Mouse (Mus musculus) frontal cortex, adult 2 months (tissue): ENCODE data around the gene Lias. TPM values are rescaled to one million over a fixed set of nuclear protein-coding genes. Genes with fewer than 3 reads are reported as not detected.

Experiments used
- DNase-seq, 2 experiments: peaks; one replicate each; pipeline ENCODE4 v3.0.0; 2022; ENCODE audit warnings: low spot score in 1 of 2; ENCODE audit errors: extremely low spot score in 1 of 2
- polyA plus RNA-seq: library from polyadenylated mRNA; depleted of rRNA; stranded (reverse); fragments of >200 nt; gene quantifications from 2 replicates; pipeline ENCODE4 v1.2.3, GENCODE M21; 2012; rRNA removed

Lias gene
- polyA plus RNA-seq = 41.7 and 43.9 TPM in 2 replicates

- DNase-seq = peak; percentile 98 to 100
Observed at GRCm38 (mm10) chr5:65390648-65391644, at the start of gene Lias, which contains the start of gene Rpl9. Lias (plus strand) TSS chr5:65391497. Rpl9 (minus strand) TSS chr5:65391444.

GRCm38 (mm10) chr5:65348168-65348567, 43.1 kb upstream of the Lias start, which contains the start of gene Klb:
Klb (plus strand) TSS chr5:65348314.
- DNase-seq = no peak

- no peak for DNase-seq
Observed at GRCm38 (mm10) chr5:65350508-65350907, 40.8 kb upstream of the Lias start.

DNA sequence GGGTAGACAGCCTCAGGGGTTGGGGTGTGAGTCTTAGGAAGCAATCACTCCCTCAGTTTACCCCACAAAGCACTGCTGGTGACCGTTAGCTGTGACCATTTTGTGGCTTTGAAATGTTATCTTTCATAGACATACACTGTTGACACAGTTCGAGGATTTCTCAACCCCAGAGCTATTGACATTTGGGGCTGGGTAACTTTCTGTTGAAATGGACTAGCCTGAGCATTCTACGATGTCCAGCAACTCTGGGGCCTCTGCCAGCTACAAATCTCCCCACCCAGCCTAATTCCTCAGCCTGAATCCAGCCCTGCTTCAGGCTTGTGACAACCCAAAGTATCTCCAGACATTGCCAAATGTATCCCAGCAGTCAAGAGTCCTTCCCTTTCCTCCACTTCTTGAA, 37.2 kb upstream of the Lias start:
- DNase-seq = no peak

GRCm38 (mm10) chr5:65354985-65355384, 36.3 kb upstream of the Lias start:
- no peak for DNase-seq

GRCm38 (mm10) chr5:65356851-65357250, 34.4 kb upstream of the Lias start:
- no peak for DNase-seq

- no peak for DNase-seq
Observed at GRCm38 (mm10) chr5:65357771-65358170, 33.5 kb upstream of the Lias start.

GRCm38 (mm10) chr5:65367837-65368236, 23.5 kb upstream of the Lias start:
- DNase-seq = no peak

DNA sequence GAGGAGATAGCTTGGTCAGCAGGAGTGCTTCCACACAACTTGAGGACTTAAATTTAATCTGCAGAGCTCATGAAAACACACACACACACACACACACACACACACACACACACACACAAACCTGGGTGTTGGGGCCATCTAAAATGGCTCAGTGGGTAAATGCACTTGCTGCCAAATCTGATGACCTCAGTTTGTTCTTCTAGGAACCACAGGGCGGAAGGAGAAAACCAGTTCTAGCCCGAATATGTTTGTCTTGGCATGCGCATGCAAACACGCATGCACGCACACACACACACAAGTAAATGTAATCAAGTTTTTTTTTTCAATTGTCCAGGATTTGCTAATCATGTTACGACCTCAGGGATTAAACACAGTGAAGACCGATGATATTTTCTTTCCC, 19.7 kb upstream of the Lias start:
- no peak for DNase-seq

DNA sequence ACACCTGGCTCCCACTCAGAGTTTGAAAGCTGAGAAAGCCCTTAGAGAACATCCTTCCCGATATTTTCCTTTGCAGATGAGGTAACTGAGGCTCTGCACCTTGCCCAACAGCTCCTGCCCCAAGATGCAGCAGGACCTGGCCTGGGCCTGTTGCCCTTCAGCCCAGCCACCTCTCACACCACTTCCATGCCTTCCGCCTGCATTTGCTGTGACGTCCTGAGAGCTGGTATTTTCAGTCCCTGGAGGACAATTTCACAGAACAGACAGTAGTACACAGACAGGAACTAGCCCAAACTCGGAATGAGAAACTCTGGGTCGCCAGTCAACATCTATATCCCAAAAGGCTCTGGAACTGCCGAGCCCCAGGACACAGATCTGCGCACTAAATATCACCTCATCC, 16.6 kb upstream of the Lias start:
- DNase-seq = no peak

- no peak for DNase-seq
Observed at GRCm38 (mm10) chr5:65385704-65386103, 5.6 kb upstream of the Lias start.

- DNase-seq = no peak
Observed at GRCm38 (mm10) chr5:65387008-65387867, 4.1 kb upstream of the Lias start.

DNA sequence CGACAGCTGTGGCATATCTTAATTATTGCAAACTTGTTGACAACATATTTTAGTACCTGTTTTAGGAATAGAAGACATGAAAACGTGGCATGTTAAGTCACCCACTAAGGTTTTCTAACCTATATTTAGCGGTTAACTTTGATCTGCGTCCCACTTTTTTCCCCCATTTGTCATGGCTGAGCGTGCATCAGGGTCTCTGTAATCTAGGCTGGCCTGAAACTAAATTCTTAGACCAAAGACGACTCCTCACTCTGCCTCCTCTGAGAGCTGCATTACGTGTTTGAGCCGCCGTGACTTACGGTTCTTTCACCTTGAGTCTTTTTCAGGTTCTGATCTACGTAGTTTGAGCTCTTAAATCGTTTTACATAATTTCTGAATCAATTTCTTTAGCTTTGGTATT, 456 bp downstream of the Lias start:
- DNase-seq = no peak

GRCm38 (mm10) chr5:65394425-65394824, 3.1 kb downstream of the Lias start:
- DNase-seq = no peak

GRCm38 (mm10) chr5:65401251-65401994, 10.1 kb downstream of the Lias start:
- DNase-seq = peak; percentile 66 to 91

GRCm38 (mm10) chr5:65407989-65408388, 16.7 kb downstream of the Lias start:
- no peak for DNase-seq

GRCm38 (mm10) chr5:65415653-65416458, 24.6 kb downstream of the Lias start:
- no peak for DNase-seq

DNA sequence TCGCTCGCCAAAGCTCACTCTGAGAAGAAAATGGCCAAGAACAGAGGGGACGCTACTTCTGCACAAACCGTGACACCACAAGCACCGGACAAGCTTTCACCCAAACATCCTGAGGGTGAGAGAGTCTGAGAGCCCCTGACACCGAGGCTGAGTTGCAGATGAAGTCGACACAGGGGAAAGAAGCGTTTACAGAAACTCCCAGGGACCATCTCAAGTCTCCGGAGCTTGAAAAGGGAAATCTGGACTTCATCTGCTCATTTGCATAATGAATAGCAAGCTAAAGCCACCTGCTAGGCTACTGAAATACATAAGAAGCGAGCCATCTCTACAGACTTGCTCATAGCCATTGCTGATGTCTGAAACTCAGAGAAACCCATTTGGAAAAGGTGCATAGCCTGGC, 27.8 kb downstream of the Lias start:
- DNase-seq = no peak

GRCm38 (mm10) chr5:65420822-65421221, 29.5 kb downstream of the Lias start:
- DNase-seq = no peak

DNA sequence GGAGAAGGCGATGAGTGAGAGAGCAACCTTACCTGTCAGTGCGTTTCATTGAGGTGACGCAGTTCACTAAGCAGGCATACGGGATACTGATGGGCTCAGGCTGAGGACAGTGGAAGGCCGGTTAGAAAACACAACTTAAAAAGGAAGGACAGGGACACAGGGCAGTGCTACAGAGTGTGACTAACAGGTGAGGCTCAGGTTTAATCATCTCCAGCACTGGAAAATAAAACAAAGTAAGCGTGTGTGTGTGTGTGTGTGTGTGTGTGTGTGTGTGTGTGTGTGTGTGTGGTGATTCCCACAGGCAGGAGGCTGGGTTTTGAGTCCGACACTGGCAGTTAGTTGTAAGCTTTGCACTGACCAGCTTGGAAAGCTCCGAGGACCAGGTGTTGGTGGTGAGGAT, 31.5 kb downstream of the Lias start:
- DNase-seq = no peak
